Mouse (Mus musculus) thymus, adult 2 months (tissue): ENCODE results near the gene Pign.

Experiments
- CTCF ChIP-seq: fragments of 200-500 bp; IDR thresholded peaks from 2 replicates; pipeline ENCODE4 v1.5.1; 2012; ENCODE audit warnings: mild to moderate bottlenecking, control low read depth, low read length, moderate library complexity, borderline replicate concordance; ENCODE audit not compliant: control insufficient read depth, poor library complexity, insufficient read depth; ENCODE audit errors: extremely low read depth
- POLR2A ChIP-seq: fragments of 200-500 bp; IDR thresholded peaks from 2 replicates; pipeline ENCODE4 v1.6.1; 2012; ENCODE audit warnings: mild to moderate bottlenecking, low read length, control low read depth, moderate library complexity; ENCODE audit not compliant: control insufficient read depth, poor library complexity, insufficient read depth; ENCODE audit errors: extremely low read depth

- TF ChIP-seq CTCF (no peak), POLR2A (no peak)
Observed at GRCm38 (mm10) chr1:105674763-105675162, 11.3 kb upstream of the Pign start.
